Mouse (Mus musculus) liver, postnatal 0 days (tissue): ENCODE results near the gene Bbs2.

Source experiments
- CTCF ChIP-seq: sonication (generic); IDR thresholded peaks from 2 replicates; pipeline ENCODE4 v1.5.1; 2016; ENCODE audit warnings: antibody characterized with exemption, low read depth
- EP300 ChIP-seq: IDR thresholded peaks from 2 replicates; pipeline ENCODE4 v1.6.1; 2016; ENCODE audit warnings: antibody characterized with exemption, low read depth, mild to moderate bottlenecking

DNA sequence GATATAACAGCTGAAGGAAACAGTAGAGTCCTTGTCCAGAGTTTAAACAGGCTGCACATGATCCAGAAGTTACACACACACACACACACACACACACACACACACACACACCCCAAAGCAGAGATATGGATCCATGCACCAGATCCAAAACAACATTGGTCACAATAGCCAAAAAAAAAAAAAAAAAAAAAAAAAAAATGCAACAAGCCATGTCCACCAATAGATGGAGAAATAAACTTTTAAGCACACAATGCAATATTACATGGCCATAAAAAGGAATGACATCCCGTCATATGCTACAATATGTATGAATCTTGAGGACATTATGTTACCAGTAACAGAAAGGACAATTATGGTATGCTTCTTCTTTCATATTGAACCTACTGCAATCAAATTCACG, 15.2 kb upstream of the Bbs2 start:
- no peak for TF ChIP-seq CTCF
- TF ChIP-seq EP300, result no peak
